Mouse (Mus musculus): Measurements from ENCODE around the gene Ttc16. TPM values are rescaled to one million over a fixed set of nuclear protein-coding genes. Genes with fewer than 3 reads are reported as not detected.

The Ttc16 gene
- polyA plus RNA-seq, 1 experiment = 2.7 TPM

- DNase-seq (ENCODE audit: low read depth) = no peak
These were observed 56.7 kb downstream of the Ttc16 start for GRCm38 (mm10) chr2:32718761-32719160.

- DNase-seq (ENCODE audit: low read depth) = no peak
These were observed 60.4 kb downstream of the Ttc16 start for GRCm38 (mm10) chr2:32714987-32715425.

GRCm38 (mm10) chr2:32714117-32714986 lies 61.1 kb downstream of the Ttc16 start:
- DNase-seq (ENCODE audit: low read depth) = no peak

GRCm38 (mm10) chr2:32712934-32713817 lies 62.3 kb downstream of the Ttc16 start, which contains the start of gene Cdk9:
Gene Cdk9, minus strand, starts transcription at chr2:32713076.
- DNase-seq (ENCODE audit: low read depth) = no peak

- DNase-seq (ENCODE audit: low read depth) = no peak
These were observed 62.9 kb downstream of the Ttc16 start for GRCm38 (mm10) chr2:32712586-32712933.

- no peak for DNase-seq (ENCODE audit: low read depth)
These were observed 63.3 kb downstream of the Ttc16 start for GRCm38 (mm10) chr2:32712108-32712551.

- no peak for DNase-seq (ENCODE audit: low read depth)
These were observed 64.0 kb downstream of the Ttc16 start for GRCm38 (mm10) chr2:32711301-32712056.

- no peak for DNase-seq (ENCODE audit: low read depth)
These were observed 65.0 kb downstream of the Ttc16 start for GRCm38 (mm10) chr2:32710425-32710824.

GRCm38 (mm10) chr2:32709521-32710137 lies 65.8 kb downstream of the Ttc16 start:
- DNase-seq (ENCODE audit: low read depth) = no peak

GRCm38 (mm10) chr2:32708643-32709042 lies 66.8 kb downstream of the Ttc16 start:
- no peak for DNase-seq (ENCODE audit: low read depth)

Other genes with a start within 250 kb of the Ttc16 start
- 23.8 and 31.3 TPM in 2 replicates for gene Fam102a, start 240.3 kb downstream of the Ttc16 start, polyA plus RNA-seq (2012; rRNA removed)
- gene Dpm2, start 204.8 kb downstream of the Ttc16 start, polyA plus RNA-seq (2012; rRNA removed) = 138 and 191 TPM in 2 replicates
- gene Pip5kl1, start 200.8 kb downstream of the Ttc16 start, polyA plus RNA-seq (2012; rRNA removed) = 0.11 and 0.24 TPM in 2 replicates
- not detected in 2 replicates for gene 9430097D07Rik, start 199.9 kb downstream of the Ttc16 start, polyA plus RNA-seq (2012; rRNA removed)
- 40.7 and 48.2 TPM in 2 replicates for gene St6galnac4, start 188.5 kb downstream of the Ttc16 start, polyA plus RNA-seq (2012; rRNA removed)
- gene St6galnac6, start 175.9 kb downstream of the Ttc16 start, polyA plus RNA-seq (2012; rRNA removed) = 44.6 and 46.1 TPM in 2 replicates
- gene Ak1, start 153.9 kb downstream of the Ttc16 start, polyA plus RNA-seq (2012; rRNA removed) = 25.9 and 35.2 TPM in 2 replicates
- 109 TPM in 2 replicates for gene Eng, start 129.0 kb downstream of the Ttc16 start, polyA plus RNA-seq (2012; rRNA removed)
- gene Fpgs, start 71.5 kb downstream of the Ttc16 start, polyA plus RNA-seq (2012; rRNA removed) = 109 and 124 TPM in 2 replicates
- gene Cdk9, start 62.6 kb downstream of the Ttc16 start, polyA plus RNA-seq (2012; rRNA removed) = 112 and 115 TPM in 2 replicates
- 35.5 and 38.0 TPM in 2 replicates for gene Sh2d3c, start 54.6 kb downstream of the Ttc16 start, polyA plus RNA-seq (2012; rRNA removed)
- gene 6330409D20Rik, start 34.6 kb downstream of the Ttc16 start, polyA plus RNA-seq (2012; rRNA removed) = not detected in 2 replicates
- gene Tor2a, start 18.4 kb downstream of the Ttc16 start, polyA plus RNA-seq (2012; rRNA removed) = 67.5 and 71.1 TPM in 2 replicates
- 5.0 and 7.6 TPM in 2 replicates for gene Ptrh1, start 153 bp upstream of the Ttc16 start, polyA plus RNA-seq (2012; rRNA removed)
- 0.39 and 0.77 TPM in 2 replicates for gene Cfap157, start 8.8 kb upstream of the Ttc16 start, polyA plus RNA-seq (2012; rRNA removed)
- 8.2 and 13.8 TPM in 2 replicates for gene Stxbp1, start 71.6 kb upstream of the Ttc16 start, polyA plus RNA-seq (2012; rRNA removed)
- 41.8 and 48.6 TPM in 2 replicates for gene Fam129b, start 100.5 kb upstream of the Ttc16 start, polyA plus RNA-seq (2012; rRNA removed)
- 226 and 300 TPM in 2 replicates for gene Rpl12, start 185.9 kb upstream of the Ttc16 start, polyA plus RNA-seq (2012; rRNA removed)
- gene Lrsam1, start 186.0 kb upstream of the Ttc16 start, polyA plus RNA-seq (2012; rRNA removed) = 18.6 and 19.3 TPM in 2 replicates
- gene Slc2a8, start 206.4 kb upstream of the Ttc16 start, polyA plus RNA-seq (2012; rRNA removed) = 52.5 and 53.7 TPM in 2 replicates